Mouse (Mus musculus) fibroblast of lung, adult 2 months (primary cell): Measurements from ENCODE around the gene Frmd4a.

Source experiments
- DNase-seq: peaks from one replicate; pipeline ENCODE4 v3.0.0-alpha.2; 2011; ENCODE audit warnings: low read depth

Gene Frmd4a

GRCm38 (mm10) chr2:4492485-4493481, 475.3 kb downstream of the Frmd4a start:
- DNase-seq, result no peak

GRCm38 (mm10) chr2:4494478-4494877, 477.0 kb downstream of the Frmd4a start:
- DNase-seq, result no peak

- no peak for DNase-seq
These were observed 481.7 kb downstream of the Frmd4a start for GRCm38 (mm10) chr2:4499257-4499656.

- no peak for DNase-seq
These were observed 482.4 kb downstream of the Frmd4a start for GRCm38 (mm10) chr2:4499916-4500315.

- DNase-seq, result peak; percentile 59
These were observed 483.9 kb downstream of the Frmd4a start for GRCm38 (mm10) chr2:4501257-4502027.

- no peak for DNase-seq
These were observed 486.9 kb downstream of the Frmd4a start for GRCm38 (mm10) chr2:4504413-4504812.

GRCm38 (mm10) chr2:4505695-4506094, 488.2 kb downstream of the Frmd4a start:
- DNase-seq, result no peak

- DNase-seq, result no peak
These were observed 489.1 kb downstream of the Frmd4a start for GRCm38 (mm10) chr2:4506659-4507058.

- no peak for DNase-seq
These were observed 490.5 kb downstream of the Frmd4a start for GRCm38 (mm10) chr2:4507887-4508615.

GRCm38 (mm10) chr2:4508959-4509615, 491.6 kb downstream of the Frmd4a start:
- no peak for DNase-seq

- DNase-seq, result no peak
These were observed 492.2 kb downstream of the Frmd4a start for GRCm38 (mm10) chr2:4509739-4510138.

- DNase-seq, result no peak
These were observed 492.9 kb downstream of the Frmd4a start for GRCm38 (mm10) chr2:4510208-4511079.

- DNase-seq, result no peak
These were observed 493.5 kb downstream of the Frmd4a start for GRCm38 (mm10) chr2:4511080-4511386.

GRCm38 (mm10) chr2:4512607-4513006, 495.1 kb downstream of the Frmd4a start:
- DNase-seq, result no peak

- no peak for DNase-seq
These were observed 498.4 kb downstream of the Frmd4a start for GRCm38 (mm10) chr2:4515910-4516309.

- no peak for DNase-seq
These were observed 499.5 kb downstream of the Frmd4a start for GRCm38 (mm10) chr2:4516819-4517552.

- DNase-seq, result no peak
These were observed 500.1 kb downstream of the Frmd4a start for GRCm38 (mm10) chr2:4517553-4518125.

GRCm38 (mm10) chr2:4518549-4518948, 501.0 kb downstream of the Frmd4a start:
- no peak for DNase-seq

- no peak for DNase-seq
These were observed 505.4 kb downstream of the Frmd4a start for GRCm38 (mm10) chr2:4522769-4523487.
